Mouse (Mus musculus): Measurements from ENCODE around the gene Shisa8.

Shisa8 gene

GRCm38 (mm10) chr15:82203611-82204351 is 8.8 kb downstream of the Shisa8 start:
- no peak for DNase-seq (ENCODE audit: low spot score)

- DNase-seq (ENCODE audit: low spot score): no peak
Measured at GRCm38 (mm10) chr15:82203090-82203489, 9.5 kb downstream of the Shisa8 start.

- no peak for DNase-seq (ENCODE audit: low spot score)
Measured at GRCm38 (mm10) chr15:82202086-82202485, 10.5 kb downstream of the Shisa8 start.

GRCm38 (mm10) chr15:82199546-82199945 is 13.1 kb downstream of the Shisa8 start:
- no peak for DNase-seq (ENCODE audit: low spot score)

- DNase-seq (ENCODE audit: low spot score): no peak
Measured at GRCm38 (mm10) chr15:82198342-82198741, 14.3 kb downstream of the Shisa8 start.

GRCm38 (mm10) chr15:82197937-82198336 is 14.7 kb downstream of the Shisa8 start:
- no peak for DNase-seq (ENCODE audit: low spot score)

- no peak for DNase-seq (ENCODE audit: low spot score)
Measured at GRCm38 (mm10) chr15:82197246-82197750, 15.3 kb downstream of the Shisa8 start.

GRCm38 (mm10) chr15:82196300-82196699 is 16.3 kb downstream of the Shisa8 start:
- DNase-seq (ENCODE audit: low spot score): no peak

- DNase-seq (ENCODE audit: low spot score): peak; percentile 80
Measured at GRCm38 (mm10) chr15:82192617-82193016, 20.0 kb downstream of the Shisa8 start.

- DNase-seq (ENCODE audit: low spot score): peak; percentile 59
Measured at GRCm38 (mm10) chr15:82188481-82189240, 24.0 kb downstream of the Shisa8 start.

- no peak for DNase-seq (ENCODE audit: low spot score)
Measured at GRCm38 (mm10) chr15:82187924-82188323, 24.7 kb downstream of the Shisa8 start.

- DNase-seq (ENCODE audit: low spot score): no peak
Measured at GRCm38 (mm10) chr15:82187401-82187800, 25.2 kb downstream of the Shisa8 start.

GRCm38 (mm10) chr15:82186931-82187330 is 25.7 kb downstream of the Shisa8 start:
- DNase-seq (ENCODE audit: low spot score): no peak

GRCm38 (mm10) chr15:82186131-82186530 is 26.5 kb downstream of the Shisa8 start:
- DNase-seq (ENCODE audit: low spot score): no peak

GRCm38 (mm10) chr15:82185062-82185783 is 27.4 kb downstream of the Shisa8 start:
- DNase-seq (ENCODE audit: low spot score): no peak

GRCm38 (mm10) chr15:82184656-82185055 is 28.0 kb downstream of the Shisa8 start:
- no peak for DNase-seq (ENCODE audit: low spot score)

- DNase-seq (ENCODE audit: low spot score): no peak
Measured at GRCm38 (mm10) chr15:82184183-82184582, 28.4 kb downstream of the Shisa8 start.

- no peak for DNase-seq (ENCODE audit: low spot score)
Measured at GRCm38 (mm10) chr15:82183596-82183995, 29.0 kb downstream of the Shisa8 start.

GRCm38 (mm10) chr15:82182311-82182710 is 30.3 kb downstream of the Shisa8 start:
- DNase-seq (ENCODE audit: low spot score): no peak

- DNase-seq (ENCODE audit: low spot score): no peak
Measured at GRCm38 (mm10) chr15:82181131-82181530, 31.5 kb downstream of the Shisa8 start.

GRCm38 (mm10) chr15:82177743-82178290 is 34.8 kb downstream of the Shisa8 start:
- no peak for DNase-seq (ENCODE audit: low spot score)

- no peak for DNase-seq (ENCODE audit: low spot score)
Measured at GRCm38 (mm10) chr15:82175091-82175490, 37.5 kb downstream of the Shisa8 start.
